Mouse (Mus musculus) heart, embryonic 13.5 days (tissue): ENCODE measurements around the gene Rarb. TPM values are rescaled to one million over a fixed set of nuclear protein-coding genes. Genes with fewer than 3 reads are reported as not detected.

Experiments
- ATAC-seq: fragments of 200-750 bp; cut with Nextera tagmentation; 2 replicates; pipeline ENCODE4 v1.8.0; 2017; ENCODE audit warnings: moderate TSS enrichment; ENCODE audit not compliant: insufficient number of reproducible peaks, low FRiP score, low TSS enrichment; ENCODE audit errors: extremely low read depth
- H3K27ac ChIP-seq: fragments of 300-500 bp; sonication (generic); replicated peaks from 2 replicates; pipeline ENCODE4 v1.5.1; 2015; ENCODE audit warnings: moderate library complexity, mild to moderate bottlenecking, inconsistent platforms
- H3K27me3 ChIP-seq: fragments of 300-500 bp; sonication (generic); replicated peaks from 2 replicates; pipeline ENCODE4 v1.6.1; 2015; ENCODE audit warnings: mild to moderate bottlenecking, inconsistent platforms
- H3K36me3 ChIP-seq: fragments of 300-500 bp; sonication (generic); 2 replicates; pipeline ENCODE4 v1.6.1; 2015; ENCODE audit warnings: mild to moderate bottlenecking, inconsistent platforms
- H3K4me1 ChIP-seq: fragments of 300-500 bp; sonication (generic); 2 replicates; pipeline ENCODE4 v1.6.1; 2015; ENCODE audit warnings: inconsistent platforms
- H3K4me2 ChIP-seq: fragments of 300-500 bp; sonication (generic); 2 replicates; pipeline ENCODE4 v1.6.1; 2015; ENCODE audit warnings: inconsistent platforms, mild to moderate bottlenecking, moderate library complexity
- H3K4me3 ChIP-seq: fragments of 300-500 bp; sonication (generic); 2 replicates; pipeline ENCODE4 v1.5.1; 2015; ENCODE audit warnings: moderate library complexity, mild to moderate bottlenecking, inconsistent platforms
- H3K9ac ChIP-seq: fragments of 300-500 bp; sonication (generic); 2 replicates; pipeline ENCODE4 v1.6.1; 2015; ENCODE audit warnings: inconsistent platforms, mild to moderate bottlenecking, moderate library complexity
- H3K9me3 ChIP-seq: fragments of 300-500 bp; sonication (generic); 2 replicates; pipeline ENCODE4 v1.6.1; 2016; ENCODE audit warnings: inconsistent platforms
- WGBS: fragments of 180-500 bp; shearing (Covaris S2); methylation state at CpG from one replicate; pipeline ENCODE4 v1.1.7; 2015; ENCODE audit warnings: mixed read lengths; 5-methylcytosine and 5-hydroxymethylcytosine counted together
- polyA plus RNA-seq: library from polyadenylated mRNA; unstranded; fragments of >200 nt; fragmentation: Nextera tagmentation; extraction: Ambion mirVana; gene quantifications from 2 replicates; pipeline ENCODE4 v1.2.1, GENCODE M21; 2015

The Rarb gene
- polyA plus RNA-seq, 1 experiment from 2014 or later = 12.4 TPM

DNA sequence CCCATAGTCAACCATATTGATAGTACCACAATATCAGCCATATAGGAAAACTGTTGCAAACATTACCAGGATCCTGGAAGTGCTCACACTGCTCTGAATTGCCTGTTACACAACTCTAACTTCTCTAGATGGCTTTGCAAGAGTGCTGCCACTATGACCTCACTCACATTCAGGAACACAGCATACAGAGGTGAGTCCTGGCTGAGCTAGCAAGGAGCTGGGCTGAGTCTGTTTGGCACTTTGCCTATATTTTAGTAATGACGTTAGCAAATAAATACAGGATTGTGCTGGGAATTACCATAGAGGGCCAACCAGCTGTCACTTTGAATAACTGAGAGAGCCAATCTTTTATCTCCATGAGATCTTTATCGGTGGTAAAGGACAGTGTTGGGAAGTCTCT lies 86.9 kb downstream of the Rarb start:
- no peak overlapping the region for H3K9ac ChIP-seq
- no peak overlapping the region for H3K4me3 ChIP-seq
- H3K27me3 ChIP-seq = no peaks in the 10 kb centered on the region
- H3K9me3 ChIP-seq = no peaks in the 10 kb centered on the region
- ATAC-seq = no peak
- H3K36me3 ChIP-seq = no peaks in the 10 kb centered on the region
- no peak overlapping the region for H3K27ac ChIP-seq
- WGBS = 65% methylated on average over 2 of the region's 2 CpGs
- peaks cover 32% of the 10 kb centered on the region for H3K4me1 ChIP-seq
- no peak overlapping the region for H3K4me2 ChIP-seq

GRCm38 (mm10) chr14:16728175-16728838 lies 90.6 kb downstream of the Rarb start:
- ATAC-seq = no peak
- Histone ChIP-seq H3K4me3 (no peak overlapping the region), H3K9me3 (no peaks in the 10 kb centered on the region), H3K27ac (no peak overlapping the region), H3K36me3 (no peaks in the 10 kb centered on the region), H3K27me3 (no peaks in the 10 kb centered on the region), H3K4me2 (no peak overlapping the region), H3K9ac (no peak overlapping the region), H3K4me1 (peaks cover 4% of the 10 kb centered on the region; the same call in 1 of the 2 replicates)
- WGBS = 82% methylated on average over 2 of the region's 2 CpGs

- Histone ChIP-seq H3K4me2 (no peak overlapping the region), H3K4me1 (no peaks in the 10 kb centered on the region), H3K27me3 (no peaks in the 10 kb centered on the region), H3K4me3 (no peak overlapping the region), H3K9ac (no peak overlapping the region), H3K36me3 (no peaks in the 10 kb centered on the region), H3K9me3 (no peaks in the 10 kb centered on the region; the same call in 1 of the 2 replicates), H3K27ac (no peak overlapping the region)
- 77% methylated on average over 15 of the region's 15 CpGs for WGBS
- ATAC-seq = no peak
Observed at GRCm38 (mm10) chr14:16723991-16724390, 95.0 kb downstream of the Rarb start.

GRCm38 (mm10) chr14:16717821-16718220 lies 101.1 kb downstream of the Rarb start:
- H3K9me3 ChIP-seq = no peaks in the 10 kb centered on the region; the same call in 1 of the 2 replicates
- WGBS = 49% methylated on average over 3 of the region's 3 CpGs
- H3K4me3 ChIP-seq = no peak overlapping the region
- no peak overlapping the region for H3K9ac ChIP-seq
- no peak overlapping the region for H3K27ac ChIP-seq
- no peaks in the 10 kb centered on the region for H3K27me3 ChIP-seq
- peaks cover 21% of the 10 kb centered on the region for H3K4me1 ChIP-seq
- H3K4me2 ChIP-seq = no peak overlapping the region
- ATAC-seq = no peak
- no peaks in the 10 kb centered on the region for H3K36me3 ChIP-seq

DNA sequence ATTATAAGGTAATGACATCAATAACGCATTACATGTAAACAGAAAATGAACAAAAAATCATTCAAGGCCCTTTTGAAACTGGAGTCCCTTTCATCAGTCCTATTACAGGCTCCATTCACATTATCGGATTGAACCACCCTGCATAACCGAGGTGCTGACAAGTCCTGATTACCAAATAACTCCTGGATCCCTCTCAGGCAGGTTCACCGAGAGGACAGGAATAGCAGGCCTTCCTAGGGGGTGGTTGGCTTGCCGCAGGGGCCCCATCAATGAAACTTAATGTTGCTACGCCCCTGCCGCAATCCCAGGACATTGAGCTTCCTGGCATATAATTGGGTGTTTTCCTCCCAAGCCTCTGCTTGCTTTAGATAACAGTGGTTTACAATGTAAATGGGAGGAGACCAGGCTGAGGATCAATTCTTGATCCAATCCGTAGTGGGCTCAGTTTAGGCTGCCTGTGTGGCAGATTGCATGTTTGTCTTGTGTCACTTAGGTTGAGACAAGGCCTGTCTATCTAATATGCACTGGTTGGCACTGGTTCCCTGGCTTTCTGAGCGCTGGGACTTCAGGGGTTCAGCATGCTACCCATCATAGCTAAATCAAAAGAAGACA lies 104.5 kb downstream of the Rarb start:
- WGBS = 16% methylated on average over 9 of the region's 9 CpGs
- H3K4me3 ChIP-seq = no peak overlapping the region

GRCm38 (mm10) chr14:16713773-16714172 lies 105.2 kb downstream of the Rarb start:
- Histone ChIP-seq H3K4me2 (peak overlapping the region; percentile 45; the same call in 1 of the 2 replicates), H3K9ac (no peak overlapping the region), H3K4me1 (peaks cover 21% of the 10 kb centered on the region), H3K27ac (no peak overlapping the region), H3K9me3 (no peaks in the 10 kb centered on the region), H3K4me3 (no peak overlapping the region), H3K27me3 (no peaks in the 10 kb centered on the region), H3K36me3 (no peaks in the 10 kb centered on the region)
- WGBS = 61% methylated on average over 2 of the region's 2 CpGs
- ATAC-seq = no peak

More for the DNA sequence above, 104.5 kb downstream of the Rarb start:
- no peak overlapping the region for H3K27ac ChIP-seq
- ATAC-seq = no peak
- no peak overlapping the region for H3K9ac ChIP-seq
- H3K27me3 ChIP-seq = no peaks in the 10 kb centered on the region
- peak overlapping the region; percentile 45 for H3K4me2 ChIP-seq
- no peaks in the 10 kb centered on the region for H3K36me3 ChIP-seq
- peaks cover 21% of the 10 kb centered on the region for H3K4me1 ChIP-seq
- H3K9me3 ChIP-seq = no peaks in the 10 kb centered on the region

- H3K4me1 ChIP-seq = peaks cover 9% of the 10 kb centered on the region
- no peak overlapping the region for H3K9ac ChIP-seq
- H3K4me3 ChIP-seq = no peak overlapping the region
- no peak overlapping the region for H3K4me2 ChIP-seq
- H3K27me3 ChIP-seq = no peaks in the 10 kb centered on the region
- H3K36me3 ChIP-seq = no peaks in the 10 kb centered on the region
- no peaks in the 10 kb centered on the region for H3K9me3 ChIP-seq
- no peak overlapping the region for H3K27ac ChIP-seq
- ATAC-seq = no peak
- WGBS = 67% methylated on average over 4 of the region's 4 CpGs
Observed at GRCm38 (mm10) chr14:16699228-16699627, 119.7 kb downstream of the Rarb start.

- H3K4me1 ChIP-seq = peaks cover 9% of the 10 kb centered on the region
- no peak overlapping the region for H3K4me2 ChIP-seq
- H3K9me3 ChIP-seq = no peaks in the 10 kb centered on the region
- H3K36me3 ChIP-seq = no peaks in the 10 kb centered on the region
- no peak overlapping the region for H3K4me3 ChIP-seq
- WGBS = 31% methylated on average over 3 of the region's 3 CpGs
- peak; percentile 66 for ATAC-seq
- H3K27me3 ChIP-seq = no peaks in the 10 kb centered on the region
- H3K27ac ChIP-seq = peak overlapping the region; percentile 72
- no peak overlapping the region for H3K9ac ChIP-seq
Observed at GRCm38 (mm10) chr14:16695453-16696120, 123.4 kb downstream of the Rarb start.

GRCm38 (mm10) chr14:16678335-16678734 lies 140.6 kb downstream of the Rarb start:
- H3K36me3 ChIP-seq = no peaks in the 10 kb centered on the region
- H3K9me3 ChIP-seq = no peaks in the 10 kb centered on the region
- H3K9ac ChIP-seq = no peak overlapping the region
- no peak overlapping the region for H3K4me3 ChIP-seq
- H3K4me1 ChIP-seq = 0 out of 2 replicates have a peak, but pooled peaks cover 3% of the 10 kb centered on the region
- ATAC-seq = no peak
- no peaks in the 10 kb centered on the region for H3K27me3 ChIP-seq
- 77% methylated on average over 3 of the region's 3 CpGs for WGBS
- H3K27ac ChIP-seq = no peak overlapping the region
- no peak overlapping the region for H3K4me2 ChIP-seq

GRCm38 (mm10) chr14:16677081-16677480 lies 141.9 kb downstream of the Rarb start:
- H3K36me3 ChIP-seq = no peaks in the 10 kb centered on the region

GRCm38 (mm10) chr14:16670571-16670970 lies 148.4 kb downstream of the Rarb start:
- ATAC-seq = no peak
- Histone ChIP-seq H3K4me3 (no peak overlapping the region), H3K27me3 (no peaks in the 10 kb centered on the region), H3K9ac (no peak overlapping the region), H3K36me3 (no peaks in the 10 kb centered on the region), H3K27ac (no peak overlapping the region), H3K9me3 (no peaks in the 10 kb centered on the region), H3K4me2 (no peak overlapping the region), H3K4me1 (no peaks in the 10 kb centered on the region)
- 68% methylated on average over 3 of the region's 3 CpGs for WGBS

More at GRCm38 (mm10) chr14:16677081-16677480, 141.9 kb downstream of the Rarb start:
- Histone ChIP-seq H3K9me3 (no peaks in the 10 kb centered on the region), H3K27ac (no peak overlapping the region), H3K4me1 (0 out of 2 replicates have a peak, but pooled peaks cover 3% of the 10 kb centered on the region), H3K9ac (no peak overlapping the region), H3K27me3 (no peaks in the 10 kb centered on the region), H3K4me2 (no peak overlapping the region), H3K4me3 (no peak overlapping the region)
- no peak for ATAC-seq
